Mouse (Mus musculus) heart, adult 2 months (tissue): ENCODE data around the gene Exd1.

Experiments
- CTCF ChIP-seq: fragments of 200-600 bp; IDR thresholded peaks from 2 replicates; pipeline ENCODE4 v1.8.1; 2022; ENCODE audit warnings: antibody characterized with exemption, mild to moderate bottlenecking, moderate library complexity
- EP300 ChIP-seq: fragments of 200-500 bp; IDR thresholded peaks from 2 replicates; pipeline ENCODE4 v1.6.1; 2011; ENCODE audit warnings: low read depth, low read length, control low read depth; ENCODE audit not compliant: insufficient read depth
- POLR2A ChIP-seq: fragments of 200-500 bp; IDR thresholded peaks from 2 replicates; pipeline ENCODE4 v1.6.1; 2011; ENCODE audit warnings: mild to moderate bottlenecking, low read depth, low read length, control low read depth; ENCODE audit not compliant: insufficient read depth

DNA sequence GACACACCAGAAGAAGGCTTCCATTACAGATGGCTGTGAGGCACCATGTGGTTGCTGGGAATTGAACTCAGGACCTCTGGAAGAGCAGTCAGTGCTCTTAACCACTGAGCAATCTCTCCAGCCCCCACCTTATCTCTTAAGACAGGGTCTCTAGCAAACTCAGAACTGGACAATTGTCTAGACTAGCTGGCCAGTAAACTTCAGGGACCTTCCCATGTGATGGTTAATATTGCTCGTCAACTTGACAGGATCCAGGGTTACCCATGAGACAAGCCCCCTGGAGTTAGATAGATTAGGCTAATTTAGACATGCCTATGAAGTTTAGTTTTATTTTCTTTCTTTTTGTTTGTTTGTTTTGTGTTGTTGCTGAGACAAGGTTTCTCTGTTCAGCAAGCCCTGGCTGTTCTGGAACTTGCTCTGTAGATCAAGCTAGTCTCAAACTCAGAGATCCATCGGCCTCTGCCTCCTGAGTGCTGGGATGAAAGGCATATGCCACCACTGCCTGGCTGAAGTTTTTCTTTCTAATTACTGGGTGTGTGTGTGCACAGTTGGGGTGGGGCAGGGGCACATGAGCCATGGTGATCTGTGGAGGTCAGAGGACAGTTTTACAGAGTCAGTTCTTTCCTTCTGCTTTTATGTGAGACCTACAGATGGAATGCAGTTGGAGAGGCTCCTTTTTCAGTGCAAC, 46.3 kb downstream of the Exd1 start:
- no peak for TF ChIP-seq POLR2A
- no peak for TF ChIP-seq CTCF
- TF ChIP-seq EP300: no peak
